Mouse (Mus musculus): ENCODE results near the gene Kmt5a. TPM values are rescaled to one million over a fixed set of nuclear protein-coding genes. Genes with fewer than 3 reads are reported as not detected.

Kmt5a gene
- polyA plus RNA-seq, 1 experiment from 2014 or later, result 85.3 TPM

DNA sequence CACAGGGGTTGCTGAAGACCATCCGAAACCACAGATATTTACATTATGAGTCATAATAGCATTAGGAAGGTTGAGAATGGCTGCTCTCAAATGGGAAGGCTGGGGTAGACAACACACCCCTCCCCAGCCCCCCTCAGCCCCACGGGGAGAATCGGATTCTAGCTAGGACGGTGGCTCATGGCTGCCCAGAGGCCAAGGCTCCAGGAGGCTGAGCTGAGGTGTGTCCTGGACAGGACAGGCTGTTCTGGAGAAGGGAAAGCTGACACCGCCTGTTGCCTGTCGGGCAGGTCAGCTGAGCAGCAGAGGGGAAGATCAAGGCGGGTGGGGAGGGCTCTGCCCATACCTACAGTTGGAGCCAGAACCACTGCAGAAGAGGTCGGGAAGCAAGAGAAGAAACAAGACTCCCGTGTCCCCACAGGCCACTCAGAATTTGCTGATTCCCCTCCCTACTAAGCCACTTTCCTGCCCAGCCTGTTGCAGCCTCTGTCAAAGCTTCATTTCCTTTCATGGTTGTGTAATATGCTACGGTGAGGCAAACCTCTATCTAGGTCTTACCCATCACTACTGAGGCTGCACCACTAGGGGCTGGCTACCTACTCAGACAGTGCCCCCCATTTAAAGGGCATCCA lies 67.1 kb downstream of the Kmt5a start:
- no peak overlapping the region for H3K27ac ChIP-seq
- H3K36me3 ChIP-seq, result 0 out of 2 replicates have a peak, but pooled peaks cover 4% of the 10 kb centered on the region
- H3K9me3 ChIP-seq (replicated peaks), result no peaks in the 10 kb centered on the region
- no peak overlapping the region for H3K9ac ChIP-seq
- no peak overlapping the region for H3K4me2 ChIP-seq
- peaks cover 14% of the 10 kb centered on the region; the same call in 1 of the 2 replicates for H3K27me3 ChIP-seq (replicated peaks)
- no peak overlapping the region for H3K4me3 ChIP-seq
- no peak for ATAC-seq
- 44% methylated on average over 10 of the region's 10 CpGs for WGBS (ENCODE audit: insufficient replicate concordance)
- no peaks in the 10 kb centered on the region for H3K4me1 ChIP-seq

- Histone ChIP-seq H3K4me1 (no peaks in the 10 kb centered on the region), H3K4me2 (no peak overlapping the region), H3K9ac (no peak overlapping the region), H3K9me3 (replicated peaks) (no peaks in the 10 kb centered on the region), H3K27me3 (replicated peaks) (peaks cover 9% of the 10 kb centered on the region; the same call in 1 of the 2 replicates), H3K4me3 (no peak overlapping the region), H3K36me3 (no peaks in the 10 kb centered on the region), H3K27ac (no peak overlapping the region)
- WGBS (ENCODE audit: insufficient replicate concordance), result 81% methylated on average over 6 of the region's 6 CpGs
- no peak for ATAC-seq
These were observed 69.5 kb downstream of the Kmt5a start for GRCm38 (mm10) chr5:124509200-124509599.

DNA sequence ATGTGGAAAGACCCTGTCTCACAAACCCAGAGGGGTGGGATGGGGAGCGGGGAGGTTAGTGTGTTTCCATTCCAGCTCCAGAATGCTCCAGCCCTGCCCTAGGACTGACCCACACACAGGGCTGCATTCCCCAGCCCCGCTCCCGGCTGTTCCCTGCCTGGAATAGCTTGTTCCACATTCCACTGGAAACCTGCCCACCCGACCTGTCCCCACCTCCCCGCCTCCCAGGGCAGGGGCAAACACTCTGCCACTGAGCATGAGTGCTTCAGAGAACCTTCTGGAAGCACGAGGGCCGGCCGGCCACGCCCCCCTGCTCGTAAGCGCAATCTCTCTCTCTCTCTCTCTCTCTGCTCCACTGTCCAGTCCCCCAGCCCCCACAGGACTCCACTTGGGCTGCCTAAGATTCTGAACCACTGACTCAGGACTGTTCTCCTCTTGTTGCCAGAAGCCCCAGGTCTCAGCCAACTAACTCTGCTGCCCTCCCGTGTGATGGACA lies 70.1 kb downstream of the Kmt5a start:
- Histone ChIP-seq H3K4me1 (no peaks in the 10 kb centered on the region), H3K4me2 (no peak overlapping the region), H3K9ac (no peak overlapping the region), H3K27me3 (replicated peaks) (peaks cover 7% of the 10 kb centered on the region; the same call in 1 of the 2 replicates), H3K36me3 (no peaks in the 10 kb centered on the region), H3K9me3 (replicated peaks) (no peaks in the 10 kb centered on the region), H3K27ac (no peak overlapping the region), H3K4me3 (no peak overlapping the region)
- 68% methylated on average over 12 of the region's 12 CpGs for WGBS (ENCODE audit: insufficient replicate concordance)
- ATAC-seq, result no peak

DNA sequence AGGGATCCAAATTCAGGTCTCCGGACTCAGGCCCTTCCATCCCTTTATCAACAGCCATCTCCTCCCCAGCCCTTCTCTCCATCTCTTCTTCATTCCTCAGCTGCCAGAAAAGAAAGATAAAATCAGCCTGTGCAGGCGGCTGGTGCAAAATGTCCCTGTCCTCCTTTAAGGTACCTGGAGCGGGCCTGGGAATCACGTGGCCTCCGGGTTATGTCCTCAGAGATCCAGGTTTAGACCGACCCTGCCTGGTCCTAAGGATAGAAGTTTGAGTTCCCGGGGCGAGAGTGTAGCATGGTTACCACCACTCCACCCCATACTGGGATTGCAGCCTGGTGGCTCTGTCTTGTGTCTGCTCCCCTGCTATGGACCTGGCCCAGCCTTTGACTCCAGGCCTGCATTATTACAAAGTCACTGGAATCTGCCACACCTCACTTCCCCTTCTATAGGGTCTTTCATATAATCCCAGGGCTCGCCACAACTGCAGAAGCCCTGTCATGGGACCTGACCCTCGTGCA lies 70.9 kb downstream of the Kmt5a start:
- H3K9me3 ChIP-seq (replicated peaks), result no peaks in the 10 kb centered on the region
- H3K36me3 ChIP-seq, result no peaks in the 10 kb centered on the region
- H3K27me3 ChIP-seq (replicated peaks), result peaks cover 7% of the 10 kb centered on the region; the same call in 1 of the 2 replicates
- no peak overlapping the region for H3K4me3 ChIP-seq
- no peak overlapping the region for H3K4me2 ChIP-seq
- H3K27ac ChIP-seq, result no peak overlapping the region
- no peak overlapping the region for H3K9ac ChIP-seq
- WGBS (ENCODE audit: insufficient replicate concordance), result 68% methylated on average over 10 of the region's 10 CpGs
- H3K4me1 ChIP-seq, result no peaks in the 10 kb centered on the region
- no peak for ATAC-seq

Small RNAs within 50 kb of the gene (microRNA-seq; reads per million reads assigned to microRNA genes)
- gene Gm27486, result 2.5 reads per million

Other genes starting within 250 kb of the Kmt5a start
- gene Pitpnm2, start 190.2 kb upstream of the Kmt5a start, polyA plus RNA-seq (2016; fragmentation: Nextera tagmentation; extraction: Ambion mirVana), result 2.5 and 3.7 TPM in 2 replicates
- 8.5 and 8.7 TPM in 2 replicates for gene Mphosph9, start 112.0 kb upstream of the Kmt5a start, polyA plus RNA-seq (2016; fragmentation: Nextera tagmentation; extraction: Ambion mirVana)
- 10.2 and 10.5 TPM in 2 replicates for gene 2810006K23Rik, start 111.8 kb upstream of the Kmt5a start, polyA plus RNA-seq (2016; fragmentation: Nextera tagmentation; extraction: Ambion mirVana)
- gene Cdk2ap1, start 76.8 kb upstream of the Kmt5a start, polyA plus RNA-seq (2016; fragmentation: Nextera tagmentation; extraction: Ambion mirVana), result 91.0 and 104 TPM in 2 replicates
- 60.1 and 65.7 TPM in 2 replicates for gene Sbno1, start 13.9 kb upstream of the Kmt5a start, polyA plus RNA-seq (2016; fragmentation: Nextera tagmentation; extraction: Ambion mirVana)
- gene Rilpl2, start 38.4 kb downstream of the Kmt5a start, polyA plus RNA-seq (2016; fragmentation: Nextera tagmentation; extraction: Ambion mirVana), result 9.4 and 11.5 TPM in 2 replicates
- gene Snrnp35, start 43.2 kb downstream of the Kmt5a start, polyA plus RNA-seq (2016; fragmentation: Nextera tagmentation; extraction: Ambion mirVana), result 17.8 and 18.3 TPM in 2 replicates
- gene Rilpl1, start 91.5 kb downstream of the Kmt5a start, polyA plus RNA-seq (2016; fragmentation: Nextera tagmentation; extraction: Ambion mirVana), result 4.5 and 4.9 TPM in 2 replicates
- 394 and 403 TPM in 2 replicates for gene Tmed2, start 100.8 kb downstream of the Kmt5a start, polyA plus RNA-seq (2016; fragmentation: Nextera tagmentation; extraction: Ambion mirVana)
- 11.9 and 12.4 TPM in 2 replicates for gene Ddx55, start 112.9 kb downstream of the Kmt5a start, polyA plus RNA-seq (2016; fragmentation: Nextera tagmentation; extraction: Ambion mirVana)
- 74.6 and 80.1 TPM in 2 replicates for gene Eif2b1, start 139.2 kb downstream of the Kmt5a start, polyA plus RNA-seq (2016; fragmentation: Nextera tagmentation; extraction: Ambion mirVana)
- 42.1 and 43.3 TPM in 2 replicates for gene Gtf2h3, start 139.2 kb downstream of the Kmt5a start, polyA plus RNA-seq (2016; fragmentation: Nextera tagmentation; extraction: Ambion mirVana)
- gene Atp6v0a2, start 188.6 kb downstream of the Kmt5a start, polyA plus RNA-seq (2016; fragmentation: Nextera tagmentation; extraction: Ambion mirVana), result 21.2 and 25.5 TPM in 2 replicates

Data from liver, embryonic 12.5 days (tissue).